9 mouse cellular contexts compared by ENCODE assay signal in the genomic region with DNA sequence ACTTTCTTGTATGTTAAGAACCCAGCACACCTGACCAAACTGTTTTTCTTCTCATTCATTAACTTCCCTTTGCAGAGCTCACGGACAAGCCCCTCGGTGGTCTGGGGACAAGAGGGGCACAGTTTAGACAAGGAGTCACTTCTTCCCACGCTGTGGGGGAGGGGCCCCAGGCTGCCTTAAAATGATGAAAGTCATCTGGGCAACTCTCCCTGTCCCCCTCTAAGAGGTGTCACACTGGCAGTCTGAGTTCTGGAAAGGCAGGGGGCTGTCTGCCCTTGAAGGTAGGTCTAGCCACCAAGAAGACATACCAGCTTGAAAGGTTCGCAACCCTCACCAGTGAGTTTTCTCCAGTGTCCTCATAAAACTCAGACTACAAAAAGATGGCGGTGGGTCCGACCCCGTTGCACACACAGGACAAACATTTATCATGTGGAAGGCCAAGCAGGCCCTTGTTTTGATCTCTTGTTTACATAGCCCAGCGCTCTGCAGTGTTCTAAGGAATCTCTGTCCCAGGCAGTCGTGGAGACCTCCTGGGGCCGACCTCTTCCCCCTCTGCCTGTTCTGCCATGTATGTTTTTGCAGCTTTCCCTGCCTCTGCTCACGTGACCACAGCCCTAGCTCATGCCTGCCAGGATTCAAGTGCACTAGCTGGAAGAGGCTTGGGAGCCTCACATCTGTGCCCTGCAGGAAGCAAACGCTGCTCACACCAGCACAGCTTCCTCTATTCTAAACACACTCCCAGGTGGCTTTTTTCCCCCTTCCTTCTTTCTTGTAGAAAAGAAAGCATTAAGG.
A peak's percentile ranks its signal among the peaks of the same experiment; 100 is the strongest.
DNase-seq lines count a peak whose midpoint lies in the region; ATAC-seq lines count a peak whose summit lies in the region.
"Had no signal": no experiment of that assay in that cellular context is flagged by ENCODE, and none has a peak within 500 bp of the region (broad histone marks: within the 10 kb centered on the region; RNA-seq: fewer than 3 reads in every experiment).

No protein-coding gene starts in this region.

- no peaks in the 10 kb centered on the region for H3K27me3 ChIP-seq in kidney, embryonic 16.5 days (ENCODE audit: insufficient read depth, low read length)
- no peaks in the 10 kb centered on the region for H3K27me3 ChIP-seq in embryonic facial prominence, embryonic 12.5 days
- H3K27me3 ChIP-seq in hindbrain, embryonic 13.5 days: no peaks in the 10 kb centered on the region

- no peaks in the 10 kb centered on the region for H3K36me3 ChIP-seq in kidney, embryonic 16.5 days (ENCODE audit: insufficient read depth, low read length)
- no peaks in the 10 kb centered on the region for H3K36me3 ChIP-seq in embryonic facial prominence, embryonic 12.5 days
- no peaks in the 10 kb centered on the region for H3K36me3 ChIP-seq in hindbrain, embryonic 13.5 days

- H3K27ac ChIP-seq in kidney, embryonic 16.5 days (ENCODE audit: low read length): no peak overlapping the region; the same call in 1 of the 2 replicates
- peak overlapping the region; percentile 85 for H3K27ac ChIP-seq in embryonic facial prominence, embryonic 12.5 days
- H3K27ac ChIP-seq in hindbrain, embryonic 13.5 days: peak overlapping the region; percentile 18; the same call in 1 of the 2 replicates

- no peak overlapping the region for H3K9ac ChIP-seq in kidney, embryonic 16.5 days (replicated peaks; ENCODE audit: low read length)
- no peak overlapping the region for H3K9ac ChIP-seq in embryonic facial prominence, embryonic 12.5 days
- H3K9ac ChIP-seq in hindbrain, embryonic 13.5 days: no peak overlapping the region

- no peak for DNase-seq in kidney, postnatal 14 days
- peak; percentile 59 for DNase-seq in neural tube, embryonic 10.5 days (ENCODE audit: extremely low spot score, low spot score)
- DNase-seq in thymus, postnatal 0 days (ENCODE audit: low spot score): no peak
- DNase-seq in B cell, adult 2 months: no peak
- no peak for DNase-seq in left cerebral cortex, postnatal 36 days (ENCODE audit: low spot score in 2 of 2)
- DNase-seq: cerebellum, adult 9-11 months had no signal

- peak; percentile 47; the same call in 1 of the 2 replicates for ATAC-seq in kidney, embryonic 16.5 days (ENCODE audit: low FRiP score, low TSS enrichment)
- no peak for ATAC-seq in embryonic facial prominence, embryonic 12.5 days (ENCODE audit: insufficient number of reproducible peaks, insufficient read depth, low FRiP score, low TSS enrichment)
- 0 out of 2 replicates have a peak, but pooled peaks have one; percentile 36 for ATAC-seq in hindbrain, embryonic 13.5 days (ENCODE audit: low FRiP score)

- intact Hi-C loops in left cerebral cortex, postnatal 36 days (cut with DNase I): no loop called here

- no peaks in the 10 kb centered on the region for H3K9me3 ChIP-seq in kidney, embryonic 16.5 days (ENCODE audit: low read length)
- no peaks in the 10 kb centered on the region for H3K9me3 ChIP-seq in embryonic facial prominence, embryonic 12.5 days
- no peaks in the 10 kb centered on the region for H3K9me3 ChIP-seq in hindbrain, embryonic 13.5 days

- peaks cover 23% of the 10 kb centered on the region for H3K4me1 ChIP-seq in kidney, embryonic 16.5 days (ENCODE audit: insufficient read depth, low read length)
- peaks cover 55% of the 10 kb centered on the region for H3K4me1 ChIP-seq in embryonic facial prominence, embryonic 12.5 days
- peaks cover 18% of the 10 kb centered on the region for H3K4me1 ChIP-seq in hindbrain, embryonic 13.5 days (replicated peaks)

- 14% methylated on average over 12 of the region's 12 CpGs for WGBS in kidney, embryonic 16.5 days
- WGBS in embryonic facial prominence, embryonic 12.5 days: 25% methylated on average over 12 of the region's 12 CpGs
- 39% methylated on average over 12 of the region's 12 CpGs for WGBS in hindbrain, embryonic 13.5 days

- H3K4me2 ChIP-seq in kidney, embryonic 16.5 days (replicated peaks; ENCODE audit: low read depth, low read length): peak overlapping the region; percentile 22; the same call in 1 of the 2 replicates
- no peak overlapping the region for H3K4me2 ChIP-seq in embryonic facial prominence, embryonic 12.5 days (replicated peaks)
- no peak overlapping the region for H3K4me2 ChIP-seq in hindbrain, embryonic 13.5 days

- no peak overlapping the region for H3K4me3 ChIP-seq in kidney, embryonic 16.5 days (ENCODE audit: low read length)
- H3K4me3 ChIP-seq in embryonic facial prominence, embryonic 12.5 days: no peak overlapping the region
- H3K4me3 ChIP-seq in hindbrain, embryonic 13.5 days: no peak overlapping the region
